Mouse (Mus musculus): ENCODE measurements around the gene Klkb1. TPM values are rescaled to one million over a fixed set of nuclear protein-coding genes. Genes with fewer than 3 reads are reported as not detected.

The Klkb1 gene
- not detected in 2 replicates for polyA plus RNA-seq (2015; fragmentation: Nextera tagmentation; extraction: Ambion mirVana)

DNA sequence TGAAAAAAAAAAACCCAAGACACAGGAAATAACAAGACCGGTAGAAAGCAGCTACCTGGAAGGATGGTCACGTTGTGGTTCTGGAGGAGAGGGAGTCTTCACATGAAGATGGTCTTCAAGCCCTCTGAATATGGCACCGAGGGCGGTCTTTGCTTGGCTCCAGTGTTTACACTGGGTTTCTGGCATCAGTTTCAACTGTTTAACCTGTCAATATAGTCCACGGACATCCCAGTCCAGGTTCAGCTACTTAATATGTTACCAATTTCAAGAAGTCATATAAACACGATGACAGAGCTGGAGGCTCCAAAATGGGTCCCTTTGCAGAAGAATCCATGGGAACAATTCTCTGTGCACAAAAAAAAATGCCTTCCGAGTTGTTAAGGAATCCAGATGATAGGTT is at the start of gene Klkb1:
TSS of gene Klkb1 (minus strand) at position 173 of the 400 bp plus-strand sequence.

DNA sequence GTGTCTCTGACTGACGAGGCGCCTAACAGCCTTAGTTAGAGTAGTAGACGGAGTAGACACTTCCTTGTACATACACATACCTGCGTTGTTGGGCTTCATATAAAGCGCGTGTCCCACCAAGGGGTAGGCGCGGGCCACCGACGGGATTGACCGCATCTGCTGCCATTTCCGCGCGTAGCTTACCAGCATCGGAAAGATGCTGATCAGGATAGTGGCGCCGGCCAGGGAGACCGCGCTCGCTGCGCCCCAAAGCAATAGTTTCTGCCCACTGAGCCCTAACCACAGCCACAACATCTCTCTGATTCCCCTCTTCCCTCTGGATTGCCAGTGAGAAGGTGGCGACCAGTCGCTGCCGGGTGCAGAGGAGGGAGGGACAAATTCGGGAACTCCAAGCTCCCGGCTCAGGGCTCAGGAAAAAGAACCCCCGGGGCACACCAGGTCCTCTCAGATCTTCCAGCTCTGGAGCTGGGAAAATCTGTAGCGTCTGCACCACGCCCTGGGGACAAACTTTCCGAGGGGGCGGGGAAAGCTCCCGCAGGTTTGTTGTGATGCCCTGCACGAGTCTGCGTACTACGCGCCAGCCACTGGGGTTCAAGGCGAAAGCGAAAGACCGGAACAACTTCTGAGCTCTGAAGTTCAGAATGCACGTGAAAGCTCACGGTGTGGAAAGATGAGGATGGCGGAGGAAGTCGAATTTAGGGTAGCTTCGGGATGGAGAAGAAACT is 38.2 kb upstream of the Klkb1 start, which contains the start of gene Cyp4v3:
TSS of gene Cyp4v3 (minus strand) at position 532 of the 725 bp plus-strand sequence.

DNA sequence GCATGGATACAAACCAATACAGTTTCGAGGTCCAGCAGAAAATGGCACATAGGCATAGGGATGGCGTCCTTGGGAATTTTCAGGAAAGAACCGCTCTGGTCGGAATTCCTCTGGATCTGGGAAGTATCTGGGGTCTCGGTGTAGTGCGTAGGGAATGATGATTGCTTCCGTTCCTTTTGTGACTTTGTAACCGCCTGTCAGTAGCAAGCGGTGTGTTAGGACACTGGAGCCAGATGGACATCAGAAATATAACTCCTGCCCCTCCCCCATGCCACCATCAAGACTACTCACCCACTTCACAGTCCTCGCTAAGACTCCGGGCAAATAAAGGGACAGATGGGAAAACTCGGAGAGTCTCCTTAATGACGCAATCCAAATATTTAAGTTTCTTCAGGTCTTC is 13.7 kb upstream of the Klkb1 start, which contains the start of gene Gm45753:
TSS of gene Gm45753 (minus strand) at position 101 of the 400 bp plus-strand sequence.

DNA sequence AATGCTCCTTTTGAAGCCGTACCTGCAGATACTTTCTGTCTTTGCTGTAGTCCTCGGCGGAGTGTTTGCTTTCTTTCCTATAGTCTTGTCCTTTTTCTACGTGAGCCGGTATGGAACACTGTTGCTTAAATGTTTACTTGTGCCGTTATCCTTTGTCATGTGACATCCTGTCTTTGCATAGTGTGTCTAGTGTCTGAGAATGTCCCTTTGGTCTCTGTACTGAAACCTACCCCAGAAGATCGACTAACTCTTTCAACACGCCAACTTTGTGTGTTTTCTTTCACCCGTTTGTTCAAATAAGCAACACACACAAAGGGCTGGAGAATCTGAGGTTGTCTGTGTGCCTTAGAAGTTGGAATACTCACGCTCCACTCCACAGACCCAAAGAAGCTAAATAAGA is 32.7 kb downstream of the Klkb1 start, which contains the start of gene F11:
TSS of gene F11 (minus strand) at position 112 of the 400 bp plus-strand sequence.

Other genes starting within 250 kb of the Klkb1 start
- gene Mtnr1a, start 225.7 kb downstream of the Klkb1 start, polyA plus RNA-seq (2015; fragmentation: Nextera tagmentation; extraction: Ambion mirVana): 0.07 TPM in 1 of 2 replicates, not detected in the other
- 0.14 TPM in 1 of 2 replicates, not detected in the other for gene F11, start 32.8 kb downstream of the Klkb1 start, polyA plus RNA-seq (2015; fragmentation: Nextera tagmentation; extraction: Ambion mirVana)
- gene Gm45753, start 13.6 kb upstream of the Klkb1 start, polyA plus RNA-seq (2015; fragmentation: Nextera tagmentation; extraction: Ambion mirVana): 0.10 TPM in 1 of 2 replicates, not detected in the other
- gene Cyp4v3, start 38.4 kb upstream of the Klkb1 start, polyA plus RNA-seq (2015; fragmentation: Nextera tagmentation; extraction: Ambion mirVana): 3.1 and 3.2 TPM in 2 replicates
- gene Fam149a, start 87.4 kb upstream of the Klkb1 start, polyA plus RNA-seq (2015; fragmentation: Nextera tagmentation; extraction: Ambion mirVana): 13.7 and 15.8 TPM in 2 replicates
- gene Tlr3, start 116.2 kb upstream of the Klkb1 start, polyA plus RNA-seq (2015; fragmentation: Nextera tagmentation; extraction: Ambion mirVana): 5.6 and 6.9 TPM in 2 replicates
- 111 and 132 TPM in 2 replicates for gene Sorbs2, start 212.9 kb upstream of the Klkb1 start, polyA plus RNA-seq (2015; fragmentation: Nextera tagmentation; extraction: Ambion mirVana)